Mouse (Mus musculus) stomach, postnatal 0 days (tissue): ENCODE results near the gene Pram1.

Experiments used
- CTCF ChIP-seq: IDR thresholded peaks from 2 replicates; pipeline ENCODE4 v1.5.1; 2016; ENCODE audit warnings: antibody characterized with exemption, low read depth, mild to moderate bottlenecking, moderate library complexity
- EP300 ChIP-seq: optimal IDR thresholded peaks from 2 replicates; pipeline ENCODE3; 2016; ENCODE audit warnings: antibody characterized with exemption

GRCm38 (mm10) chr17:33631236-33631635 is 6.6 kb upstream of the Pram1 start:
- no peak for TF ChIP-seq CTCF
- no peak for TF ChIP-seq EP300
